11 mouse cellular contexts compared by ENCODE assay signal in the genomic region with DNA sequence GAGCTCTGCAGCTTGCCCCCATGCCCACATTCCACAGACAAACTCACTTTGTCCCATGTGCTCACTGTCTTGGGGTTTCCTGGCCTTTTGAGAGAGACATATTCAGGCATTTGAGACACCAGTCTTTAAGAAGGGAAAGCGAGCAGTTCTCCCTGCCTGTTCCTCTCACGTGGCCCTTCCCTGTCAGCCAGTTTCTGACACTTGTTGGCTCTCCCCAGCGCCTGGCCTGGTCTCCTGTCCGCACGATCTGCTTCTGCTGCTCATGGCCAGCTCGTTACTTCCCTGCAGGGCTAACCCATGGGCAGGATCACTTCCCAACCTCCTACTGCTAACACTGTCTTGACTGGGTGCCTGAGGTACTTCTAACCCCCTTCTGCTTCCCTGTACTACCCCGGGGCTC.
DNase-seq lines count a peak whose midpoint lies in the region; ATAC-seq lines count a peak whose summit lies in the region.
"Had no signal": no experiment of that assay in that cellular context is flagged by ENCODE, and none has a peak within 500 bp of the region (broad histone marks: within the 10 kb centered on the region; RNA-seq: fewer than 3 reads in every experiment).

No protein-coding gene starts in this region.

- H3K27me3 ChIP-seq in heart, embryonic 12.5 days (replicated peaks): no peaks in the 10 kb centered on the region
- no peaks in the 10 kb centered on the region for H3K27me3 ChIP-seq in neural tube, embryonic 13.5 days
- H3K27me3 ChIP-seq in hindbrain, embryonic 11.5 days (ENCODE audit: control insufficient read depth, insufficient read depth, low read length): no peaks in the 10 kb centered on the region
- H3K27me3 ChIP-seq: embryonic facial prominence, embryonic 15.5 days; lung, embryonic 15.5 days; stomach, embryonic 15.5 days had no signal

- no peak overlapping the region for H3K27ac ChIP-seq in heart, embryonic 12.5 days (ENCODE audit: poor library complexity, severe bottlenecking)
- H3K27ac ChIP-seq in neural tube, embryonic 13.5 days (replicated peaks): peak overlapping the region; percentile 81
- H3K27ac ChIP-seq in hindbrain, embryonic 11.5 days (ENCODE audit: low read depth, low read length): 0 out of 2 replicates have a peak overlapping the region, but pooled peaks have one; percentile 11
- H3K27ac ChIP-seq: embryonic facial prominence, embryonic 15.5 days; lung, embryonic 15.5 days had no signal

- H3K4me3 ChIP-seq in heart, embryonic 12.5 days: no peak overlapping the region
- no peak overlapping the region for H3K4me3 ChIP-seq in neural tube, embryonic 13.5 days
- H3K4me3 ChIP-seq in hindbrain, embryonic 11.5 days (ENCODE audit: low read depth, low read length): no peak overlapping the region
- H3K4me3 ChIP-seq: embryonic facial prominence, embryonic 15.5 days; lung, embryonic 15.5 days; stomach, embryonic 15.5 days had no signal

- H3K4me2 ChIP-seq in heart, embryonic 12.5 days: no peak overlapping the region
- no peak overlapping the region for H3K4me2 ChIP-seq in neural tube, embryonic 13.5 days
- no peak overlapping the region for H3K4me2 ChIP-seq in hindbrain, embryonic 11.5 days (replicated peaks; ENCODE audit: low read depth, low read length)
- H3K4me2 ChIP-seq: embryonic facial prominence, embryonic 15.5 days; stomach, embryonic 15.5 days had no signal

- DNase-seq in heart, adult 18-20 months: peak; percentile 12 to 23
- no peak for DNase-seq in neural tube, embryonic 10.5 days (ENCODE audit: extremely low spot score, low spot score)
- no peak for DNase-seq in hindbrain, embryonic 11.5 days (ENCODE audit: low spot score)
- DNase-seq in right cerebral cortex, adult 2 months (ENCODE audit: low spot score in 2 of 2): no peak
- no peak for DNase-seq in thymus, adult 18-20 months

- no peak overlapping the region for H3K9ac ChIP-seq in heart, embryonic 12.5 days
- peak overlapping the region; percentile 14; the same call in 1 of the 2 replicates for H3K9ac ChIP-seq in neural tube, embryonic 13.5 days
- H3K9ac ChIP-seq in hindbrain, embryonic 11.5 days (ENCODE audit: low read depth, low read length): no peak overlapping the region
- H3K9ac ChIP-seq: embryonic facial prominence, embryonic 15.5 days; lung, embryonic 15.5 days; stomach, embryonic 15.5 days had no signal

- WGBS in heart, embryonic 12.5 days: 43% methylated on average over 7 of the region's 7 CpGs
- WGBS in neural tube, embryonic 13.5 days: 64% methylated on average over 7 of the region's 7 CpGs
- 42% methylated on average over 7 of the region's 7 CpGs for WGBS in hindbrain, embryonic 11.5 days

- ATAC-seq in heart, embryonic 12.5 days (ENCODE audit: insufficient number of reproducible peaks, low FRiP score): no peak
- ATAC-seq in neural tube, embryonic 13.5 days (ENCODE audit: low read depth): no peak
- ATAC-seq in hindbrain, embryonic 11.5 days (ENCODE audit: low FRiP score): no peak
- ATAC-seq: forebrain, embryonic 14.5 days had no signal

- peaks cover 37% of the 10 kb centered on the region for H3K4me1 ChIP-seq in heart, embryonic 12.5 days (replicated peaks)
- peaks cover 68% of the 10 kb centered on the region for H3K4me1 ChIP-seq in neural tube, embryonic 13.5 days (replicated peaks)
- peaks cover 5% of the 10 kb centered on the region; the same call in 1 of the 2 replicates for H3K4me1 ChIP-seq in hindbrain, embryonic 11.5 days (replicated peaks; ENCODE audit: control insufficient read depth, insufficient read depth, low read length)

- no peaks in the 10 kb centered on the region for H3K9me3 ChIP-seq in heart, embryonic 12.5 days (replicated peaks)
- H3K9me3 ChIP-seq in neural tube, embryonic 13.5 days: no peaks in the 10 kb centered on the region
- H3K9me3 ChIP-seq in hindbrain, embryonic 11.5 days (ENCODE audit: control insufficient read depth, low read length): no peaks in the 10 kb centered on the region
- H3K9me3 ChIP-seq: embryonic facial prominence, embryonic 15.5 days; lung, embryonic 15.5 days; stomach, embryonic 15.5 days had no signal

- no peaks in the 10 kb centered on the region for H3K36me3 ChIP-seq in heart, embryonic 12.5 days
- H3K36me3 ChIP-seq in neural tube, embryonic 13.5 days: no peaks in the 10 kb centered on the region
- H3K36me3 ChIP-seq in hindbrain, embryonic 11.5 days (ENCODE audit: control insufficient read depth, insufficient read depth, low read length): no peaks in the 10 kb centered on the region
- H3K36me3 ChIP-seq: embryonic facial prominence, embryonic 15.5 days; lung, embryonic 15.5 days; stomach, embryonic 15.5 days had no signal

Comparison
In these comparisons a context has a peak if more than half of its experiments do, and no peak if none do; other contexts are left out.
1. DNase-seq: peak in heart, adult 18-20 months (2 of 2); none in neural tube, embryonic 10.5 days (single experiment), hindbrain, embryonic 11.5 days (single experiment), right cerebral cortex, adult 2 months (0 of 2) and thymus, adult 18-20 months (0 of 2).